Mouse (Mus musculus) liver, adult (tissue): Measurements from ENCODE around the gene N4bp3.

Experiments used
- GATA4 ChIP-seq: IDR thresholded peaks from 2 replicates; pipeline ENCODE4 v1.6.1; 2014; ENCODE audit warnings: mild to moderate bottlenecking, low read length; ENCODE audit not compliant: insufficient replicate concordance

Gene N4bp3

DNA sequence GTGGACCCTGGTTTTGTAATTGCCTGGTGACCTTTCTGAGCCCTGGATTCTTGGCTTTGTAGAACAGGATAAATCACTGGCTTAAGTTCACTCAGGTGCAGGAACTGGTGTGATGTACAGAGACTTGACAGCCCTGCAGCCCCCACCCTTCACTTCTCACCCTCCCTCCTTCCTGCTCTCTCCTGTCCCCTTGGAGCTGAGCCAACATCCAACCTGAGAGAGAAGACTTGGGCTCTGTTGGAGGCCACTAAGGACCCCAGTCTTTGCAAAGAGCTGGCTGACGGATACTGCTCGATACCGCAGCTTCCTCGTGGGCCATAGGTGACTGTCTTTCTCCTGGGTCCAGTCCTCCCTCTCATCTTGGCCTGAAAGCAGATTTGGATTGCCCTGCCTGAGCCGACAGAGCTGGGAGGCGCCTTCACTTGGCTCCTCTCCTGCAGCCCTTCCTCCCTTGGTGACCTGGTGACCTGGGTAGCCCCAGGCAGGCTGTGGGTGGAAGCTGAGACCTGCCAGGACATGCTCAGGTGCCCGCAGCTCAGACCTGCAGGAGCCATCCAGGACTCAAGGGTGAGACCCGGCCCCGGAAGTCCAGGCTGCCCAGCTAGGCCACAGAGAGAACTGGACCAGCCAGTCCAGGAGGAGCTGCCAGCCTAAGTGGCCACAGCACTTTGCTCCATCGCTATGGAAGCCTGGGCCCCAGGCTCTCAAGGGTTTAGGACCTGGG lies 6.3 kb upstream of the N4bp3 start:
- no peak for TF ChIP-seq GATA4

DNA sequence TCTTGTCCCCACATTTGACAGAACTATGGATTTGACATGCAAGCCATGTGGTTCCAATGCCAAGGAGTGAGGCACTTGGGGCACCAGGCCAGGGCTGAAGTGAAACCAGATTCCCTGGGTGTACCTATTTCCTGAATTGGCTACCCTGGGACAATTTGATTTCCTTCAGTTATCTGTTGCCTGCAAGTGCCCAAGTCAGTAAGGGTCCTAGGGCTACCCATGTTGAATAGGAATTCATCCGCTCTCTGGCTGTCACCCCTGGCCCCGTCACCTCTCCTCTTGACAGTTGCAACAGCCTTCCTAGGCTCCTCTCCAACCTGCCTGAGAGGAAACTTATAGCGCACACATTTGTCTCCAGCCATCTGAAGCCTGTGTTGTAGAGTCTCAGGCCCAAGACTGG lies 4.2 kb upstream of the N4bp3 start:
- TF ChIP-seq GATA4, result no peak

GRCm38 (mm10) chr11:51653736-51654135 lies 3.1 kb upstream of the N4bp3 start:
- no peak for TF ChIP-seq GATA4

GRCm38 (mm10) chr11:51652889-51653418 lies 2.3 kb upstream of the N4bp3 start:
- TF ChIP-seq GATA4, result peak; percentile 88

DNA sequence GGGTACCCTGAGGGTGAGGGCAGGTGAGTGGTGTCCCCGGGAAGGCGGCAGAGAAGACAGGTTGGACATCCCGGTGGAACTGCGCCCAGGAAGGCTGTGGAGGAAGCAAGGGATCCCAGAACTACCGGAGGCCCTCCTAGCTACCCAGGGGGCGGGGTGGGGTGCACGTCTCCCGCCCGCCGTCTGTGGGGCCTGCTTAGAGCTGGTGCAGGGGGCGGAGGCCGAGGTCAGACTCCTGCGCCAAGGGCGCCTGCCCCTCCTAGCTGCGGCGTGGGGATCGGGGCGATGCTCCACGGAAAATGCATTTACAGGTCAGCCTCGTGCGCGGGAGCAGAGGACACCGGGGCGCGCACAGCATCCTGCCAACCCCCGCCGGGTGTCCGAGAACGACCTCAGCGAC lies 381 bp downstream of the N4bp3 start:
- no peak for TF ChIP-seq GATA4

GRCm38 (mm10) chr11:51649889-51650199 lies 798 bp downstream of the N4bp3 start:
- TF ChIP-seq GATA4, result no peak

- no peak for TF ChIP-seq GATA4
Measured at GRCm38 (mm10) chr11:51649111-51649888, 1.3 kb downstream of the N4bp3 start.

DNA sequence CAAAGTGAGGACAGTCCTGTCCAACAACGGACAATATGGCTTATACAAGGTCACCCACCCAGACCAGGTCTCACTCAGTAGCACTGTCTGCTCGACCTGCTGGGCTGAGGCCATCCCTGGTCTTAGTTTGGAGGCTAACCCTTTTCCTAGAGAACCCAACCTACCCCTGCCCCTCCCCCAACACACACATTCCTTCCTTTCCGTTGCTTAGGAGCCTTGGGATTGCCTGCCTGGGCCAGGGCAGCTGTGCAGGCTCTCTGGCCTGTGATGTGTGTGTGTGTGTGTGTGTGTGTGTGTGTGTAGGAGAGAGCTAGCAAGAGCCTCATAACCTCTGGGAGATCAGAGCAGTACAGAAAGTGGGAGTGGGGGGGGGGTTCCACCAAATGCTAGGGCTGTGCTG lies 2.1 kb downstream of the N4bp3 start:
- TF ChIP-seq GATA4, result no peak

- no peak for TF ChIP-seq GATA4
Measured at GRCm38 (mm10) chr11:51646751-51647667, 3.6 kb downstream of the N4bp3 start.

GRCm38 (mm10) chr11:51646245-51646644 lies 4.4 kb downstream of the N4bp3 start:
- no peak for TF ChIP-seq GATA4

DNA sequence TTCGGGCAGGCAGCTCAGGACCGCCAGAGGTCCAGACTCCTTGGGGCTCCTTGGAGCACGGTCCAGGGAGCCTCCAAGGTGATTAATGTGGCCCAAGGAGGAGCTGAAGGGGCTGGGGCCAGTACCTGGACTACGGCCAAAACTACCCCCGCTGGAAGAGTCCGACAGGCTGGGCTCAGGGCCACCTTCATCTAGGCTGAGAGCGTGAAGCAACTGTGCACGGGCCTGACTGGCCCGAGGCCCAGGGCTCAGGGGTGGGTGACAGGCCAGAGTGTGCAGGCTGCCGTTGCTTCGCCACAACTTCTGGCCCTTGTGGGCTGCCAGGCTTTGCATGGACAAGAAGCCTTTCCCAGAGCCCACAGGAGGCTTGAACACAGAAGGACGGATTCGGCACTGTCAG lies 5.3 kb downstream of the N4bp3 start:
- TF ChIP-seq GATA4, result no peak

GRCm38 (mm10) chr11:51644217-51644616 lies 6.4 kb downstream of the N4bp3 start:
- no peak for TF ChIP-seq GATA4

GRCm38 (mm10) chr11:51643761-51644160 lies 6.9 kb downstream of the N4bp3 start:
- TF ChIP-seq GATA4, result no peak

DNA sequence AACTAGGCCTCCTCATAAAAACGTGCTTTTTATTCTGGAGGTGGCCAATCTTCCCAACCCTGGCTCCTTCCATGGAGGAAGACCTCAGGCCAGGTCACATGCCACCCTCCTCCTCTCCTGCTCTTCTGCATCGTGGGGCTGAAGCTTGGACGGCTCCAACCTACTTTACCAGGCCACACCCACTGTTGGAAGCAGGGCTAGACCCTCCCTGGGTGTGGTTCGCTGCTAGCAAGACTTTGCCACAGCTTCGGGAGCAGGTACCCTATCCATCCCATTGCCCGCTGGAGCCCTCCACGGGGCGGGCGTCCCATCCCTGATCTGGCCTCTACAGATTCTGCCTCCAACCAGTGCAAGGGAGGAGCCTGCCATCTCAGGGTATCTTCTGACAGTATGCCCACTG lies 7.4 kb downstream of the N4bp3 start:
- no peak for TF ChIP-seq GATA4

DNA sequence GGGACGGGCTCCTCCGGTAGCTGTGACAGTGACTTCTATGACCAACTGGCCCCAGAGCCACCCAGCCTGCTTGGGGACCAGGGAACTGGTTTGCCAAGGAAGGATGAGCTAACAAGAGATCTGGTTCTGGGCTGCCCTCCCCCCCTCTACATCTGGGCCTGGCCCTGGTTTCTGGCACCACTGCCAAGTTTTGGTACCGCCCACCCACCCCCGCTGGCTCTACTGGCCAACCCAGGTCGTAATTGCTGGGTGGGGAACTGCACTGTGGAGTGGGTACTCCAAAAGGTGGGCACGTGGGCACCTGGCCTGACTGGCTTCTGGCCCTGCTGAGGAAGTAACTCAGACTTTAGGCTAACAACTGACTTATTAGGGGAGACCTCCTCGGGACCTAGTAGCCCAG lies 9.9 kb downstream of the N4bp3 start:
- TF ChIP-seq GATA4, result no peak
